Mouse (Mus musculus): Measurements from ENCODE around the gene Arhgap40.
A peak's percentile ranks its signal among the peaks of the same experiment; 100 is the strongest.

Gene Arhgap40

DNA sequence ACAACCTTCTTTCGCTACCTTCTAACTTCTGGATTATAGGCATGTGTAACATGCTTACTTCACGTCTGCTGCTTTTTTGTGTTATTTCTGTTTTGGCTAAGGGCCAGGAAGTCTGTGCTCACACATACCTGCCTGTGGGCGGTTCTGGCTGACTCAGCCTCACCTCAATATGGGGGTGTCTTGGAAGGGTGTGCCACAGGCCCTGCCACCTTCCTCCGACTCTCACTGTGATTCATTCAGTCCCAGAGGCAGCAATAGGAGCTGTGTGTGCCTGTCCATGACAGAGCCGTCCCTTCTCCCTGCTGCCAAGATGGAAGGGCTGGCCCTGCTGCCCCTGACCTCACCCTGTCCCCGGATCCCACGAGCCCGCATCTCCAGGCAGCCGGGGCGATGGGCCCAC, at the start of gene Arhgap40:
Gene Arhgap40 (plus strand): TSS at position 269 of the 400 bp plus-strand sequence.
- DNase-seq (ENCODE audit: low spot score), result peak; percentile 65

- no peak for DNase-seq (ENCODE audit: low spot score)
Measured at GRCm38 (mm10) chr2:158474159-158474558, 38.4 kb upstream of the Arhgap40 start.

DNA sequence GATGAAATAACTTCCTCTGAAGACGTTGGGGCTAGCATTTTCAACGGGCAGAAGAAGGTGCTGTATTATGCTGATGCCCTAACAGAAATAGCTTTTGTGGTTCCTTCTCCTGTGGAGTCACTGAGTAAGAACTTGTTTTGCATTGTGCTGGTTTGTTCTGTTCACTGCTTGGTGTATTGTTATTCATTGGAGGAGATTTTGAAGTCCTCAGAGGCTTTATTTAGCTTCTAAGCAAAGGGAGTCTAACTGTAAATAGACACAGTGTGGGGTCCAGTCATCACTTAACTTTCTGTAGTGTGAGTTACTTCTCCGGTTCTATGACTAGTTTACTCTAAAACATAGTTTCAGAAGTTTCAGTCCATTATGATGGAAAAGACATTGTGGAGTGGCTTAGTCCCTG, 35.0 kb upstream of the Arhgap40 start:
- DNase-seq (ENCODE audit: low spot score), result no peak

GRCm38 (mm10) chr2:158498457-158498856, 14.1 kb upstream of the Arhgap40 start:
- no peak for DNase-seq (ENCODE audit: low spot score)

GRCm38 (mm10) chr2:158501836-158502812, 10.5 kb upstream of the Arhgap40 start, which contains the start of gene Adig:
Adig (plus strand) TSS chr2:158502612.
- no peak for DNase-seq (ENCODE audit: low spot score)

DNA sequence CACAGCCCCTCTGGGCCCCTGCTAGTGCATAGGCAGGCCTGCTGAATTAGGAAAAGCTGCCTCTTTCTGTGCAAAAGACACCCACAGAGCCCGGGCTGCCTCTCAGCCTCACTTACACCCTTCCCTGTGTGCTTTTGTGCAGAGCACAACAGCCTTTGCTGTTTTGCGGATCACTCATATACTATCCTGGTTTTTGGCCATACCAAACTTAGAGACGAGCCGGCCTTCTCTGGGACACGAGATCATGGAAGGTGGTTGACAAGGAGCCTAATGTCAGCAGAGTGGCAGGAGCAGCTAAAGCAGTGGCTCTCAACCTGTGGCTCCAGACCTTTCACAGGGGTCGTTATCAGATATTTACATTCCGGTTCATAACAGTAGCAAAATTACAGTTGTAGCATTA, 9.4 kb upstream of the Arhgap40 start:
- no peak for DNase-seq (ENCODE audit: low spot score)

GRCm38 (mm10) chr2:158503671-158504070, 8.9 kb upstream of the Arhgap40 start:
- DNase-seq (ENCODE audit: low spot score), result no peak

DNA sequence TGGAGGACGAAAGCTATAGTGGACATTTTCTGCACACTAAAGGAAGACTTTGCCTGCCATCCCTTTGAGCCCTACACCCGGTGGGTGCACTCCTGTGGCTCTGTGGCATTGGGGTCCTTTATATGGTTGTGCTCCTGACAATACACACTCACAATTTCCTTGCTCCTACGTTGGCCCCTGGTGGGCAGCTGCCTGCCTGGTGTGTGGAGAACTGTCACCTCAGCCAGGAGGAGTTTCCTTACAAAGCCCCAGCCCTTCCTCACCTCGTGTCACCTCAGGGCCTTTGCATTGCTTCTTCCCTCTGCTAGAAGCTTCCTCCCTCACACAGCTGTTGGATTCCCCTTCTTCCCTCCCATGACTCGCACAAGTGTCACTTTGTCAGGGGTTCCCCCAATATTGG, 6.1 kb upstream of the Arhgap40 start:
- no peak for DNase-seq (ENCODE audit: low spot score)

DNA sequence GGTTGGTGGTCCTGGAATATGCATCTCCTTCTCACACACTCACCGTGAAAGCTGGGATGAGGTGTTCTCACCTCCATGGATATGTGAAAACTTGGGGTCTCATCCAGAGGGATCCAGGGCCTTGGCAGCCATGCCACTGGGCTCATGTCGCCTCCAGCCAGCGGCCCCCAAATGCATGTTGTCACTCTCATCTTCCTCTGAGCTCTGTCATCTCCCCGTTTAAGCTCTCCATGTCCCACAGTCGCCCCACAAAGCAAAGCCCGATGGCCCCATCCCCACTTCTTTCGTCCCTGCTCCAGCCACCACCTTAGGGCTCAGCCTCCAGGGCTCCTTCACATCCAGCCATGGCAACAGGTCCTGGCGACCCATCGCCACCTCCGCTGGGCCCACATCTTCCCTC, 5.5 kb upstream of the Arhgap40 start:
- no peak for DNase-seq (ENCODE audit: low spot score)

DNA sequence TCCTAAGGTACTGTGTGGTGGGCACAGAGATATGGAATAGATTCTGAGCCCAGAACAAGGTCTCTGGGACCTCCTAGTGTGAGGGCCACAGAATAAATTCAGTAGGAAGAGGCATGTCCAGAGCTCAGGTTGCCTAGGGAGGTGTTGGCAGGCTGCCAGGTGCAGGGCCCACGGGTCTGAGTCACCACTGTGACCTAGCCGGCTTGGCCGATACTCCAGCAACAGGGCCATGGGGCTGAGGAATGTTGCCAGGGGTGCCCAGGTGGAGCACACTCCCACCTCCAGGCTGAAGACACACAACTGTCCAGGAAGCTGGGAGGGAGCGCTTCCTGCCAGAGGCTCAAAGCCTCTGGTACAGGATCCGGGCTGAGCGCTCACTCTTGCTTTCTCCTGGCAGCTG, 1.9 kb upstream of the Arhgap40 start:
- DNase-seq (ENCODE audit: low spot score), result peak; percentile 92

GRCm38 (mm10) chr2:158513821-158514336, 1.3 kb downstream of the Arhgap40 start:
- DNase-seq (ENCODE audit: low spot score), result no peak

- no peak for DNase-seq (ENCODE audit: low spot score)
Measured at GRCm38 (mm10) chr2:158518583-158518982, 6.0 kb downstream of the Arhgap40 start.

- DNase-seq (ENCODE audit: low spot score), result no peak
Measured at GRCm38 (mm10) chr2:158519071-158519470, 6.5 kb downstream of the Arhgap40 start.

GRCm38 (mm10) chr2:158519800-158520199, 7.2 kb downstream of the Arhgap40 start:
- DNase-seq (ENCODE audit: low spot score), result no peak

DNA sequence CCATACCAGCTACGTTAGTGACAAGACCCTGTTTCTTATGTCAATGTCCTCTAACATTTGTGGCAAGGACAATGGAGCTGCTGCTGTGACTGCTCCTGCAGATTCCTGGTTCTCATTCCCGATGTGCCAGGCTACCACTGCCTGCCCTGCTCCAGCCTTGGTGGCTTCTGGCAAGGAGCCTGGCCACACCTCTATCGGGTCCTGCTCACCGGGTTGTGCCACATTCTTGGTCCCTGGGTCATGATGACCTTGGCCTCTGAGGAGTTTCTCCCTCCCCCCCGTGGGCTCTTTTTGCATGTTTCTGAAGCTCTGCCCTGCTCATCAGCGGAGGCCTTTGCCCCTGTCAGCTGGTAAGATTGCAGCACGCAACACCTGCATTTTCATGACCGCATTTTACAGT, 10.5 kb downstream of the Arhgap40 start:
- DNase-seq (ENCODE audit: low spot score), result peak; percentile 81

DNA sequence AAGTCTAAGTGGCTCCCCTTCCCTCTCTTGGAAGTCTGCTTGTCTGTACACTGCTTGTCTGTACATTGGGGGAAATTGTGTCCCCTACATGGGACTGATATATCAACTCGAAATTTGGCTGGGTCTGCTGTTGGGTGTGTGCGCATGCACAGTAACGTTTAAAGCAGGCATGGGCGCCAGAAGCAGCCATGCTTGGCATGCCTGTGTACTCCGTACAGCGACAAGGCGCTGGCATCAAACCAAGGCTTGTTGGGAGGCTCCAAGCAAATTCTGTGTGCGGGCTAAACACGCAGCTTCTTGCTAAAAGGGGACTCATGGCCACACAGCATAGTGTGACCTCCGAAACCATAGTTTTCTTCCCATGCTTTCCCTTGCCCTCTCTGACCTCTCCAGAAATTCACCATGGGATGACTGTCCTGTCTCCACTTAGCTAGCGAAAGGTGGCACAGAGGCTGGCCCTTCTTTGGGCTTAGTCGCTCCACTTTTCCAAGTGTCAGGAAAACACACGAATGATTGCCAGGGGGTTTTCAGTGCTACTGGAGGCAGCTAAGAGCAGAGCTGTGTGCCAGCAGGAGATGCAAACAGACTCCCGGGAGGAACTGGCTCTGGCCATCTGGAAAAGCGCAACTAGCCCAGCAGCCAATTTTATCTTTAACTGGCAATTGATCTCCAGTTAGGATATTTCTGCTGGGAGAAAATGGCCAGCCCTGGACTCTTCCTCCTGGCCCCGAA, 11.7 kb downstream of the Arhgap40 start:
- no peak for DNase-seq (ENCODE audit: low spot score)

DNA sequence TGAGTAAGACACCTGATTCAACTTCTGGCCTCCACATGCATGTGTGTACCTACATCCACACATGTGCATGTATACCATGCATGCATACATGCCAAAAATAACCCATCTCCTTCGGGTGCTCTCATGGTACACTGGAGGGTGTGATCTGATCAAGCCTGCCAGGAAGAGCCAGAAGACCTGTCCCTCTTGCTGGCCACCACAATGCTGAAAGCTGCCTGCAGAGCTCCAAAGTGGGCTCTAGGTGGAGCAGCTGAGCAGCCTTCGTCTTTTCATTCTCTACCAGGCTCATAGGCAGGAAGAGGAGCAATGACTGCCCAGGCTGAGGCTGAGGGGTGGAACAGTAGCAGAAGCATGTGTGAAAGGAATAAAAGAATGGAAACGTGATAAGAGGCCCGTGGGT, 21.5 kb downstream of the Arhgap40 start:
- DNase-seq (ENCODE audit: low spot score), result peak; percentile 53

DNA sequence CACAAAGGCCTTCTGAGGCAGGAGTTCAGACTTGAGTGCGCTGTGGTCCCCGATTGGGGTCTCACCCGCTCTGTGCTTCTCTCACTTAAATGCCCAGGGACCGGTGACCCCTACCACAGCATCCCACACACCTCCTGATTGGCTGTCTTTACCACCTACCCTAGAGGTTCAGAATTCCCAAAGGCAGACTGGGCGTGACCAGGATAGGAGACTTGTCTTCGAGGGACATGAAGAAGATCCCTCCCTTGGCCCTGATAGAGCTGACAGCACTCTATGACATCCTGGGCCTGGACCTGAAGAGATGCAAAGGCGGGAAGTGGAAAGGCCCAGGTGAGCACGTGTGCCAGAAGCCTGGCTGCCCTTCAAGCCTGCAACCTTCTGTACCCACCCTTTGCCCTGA, 22.0 kb downstream of the Arhgap40 start:
- DNase-seq (ENCODE audit: low spot score), result no peak

DNA sequence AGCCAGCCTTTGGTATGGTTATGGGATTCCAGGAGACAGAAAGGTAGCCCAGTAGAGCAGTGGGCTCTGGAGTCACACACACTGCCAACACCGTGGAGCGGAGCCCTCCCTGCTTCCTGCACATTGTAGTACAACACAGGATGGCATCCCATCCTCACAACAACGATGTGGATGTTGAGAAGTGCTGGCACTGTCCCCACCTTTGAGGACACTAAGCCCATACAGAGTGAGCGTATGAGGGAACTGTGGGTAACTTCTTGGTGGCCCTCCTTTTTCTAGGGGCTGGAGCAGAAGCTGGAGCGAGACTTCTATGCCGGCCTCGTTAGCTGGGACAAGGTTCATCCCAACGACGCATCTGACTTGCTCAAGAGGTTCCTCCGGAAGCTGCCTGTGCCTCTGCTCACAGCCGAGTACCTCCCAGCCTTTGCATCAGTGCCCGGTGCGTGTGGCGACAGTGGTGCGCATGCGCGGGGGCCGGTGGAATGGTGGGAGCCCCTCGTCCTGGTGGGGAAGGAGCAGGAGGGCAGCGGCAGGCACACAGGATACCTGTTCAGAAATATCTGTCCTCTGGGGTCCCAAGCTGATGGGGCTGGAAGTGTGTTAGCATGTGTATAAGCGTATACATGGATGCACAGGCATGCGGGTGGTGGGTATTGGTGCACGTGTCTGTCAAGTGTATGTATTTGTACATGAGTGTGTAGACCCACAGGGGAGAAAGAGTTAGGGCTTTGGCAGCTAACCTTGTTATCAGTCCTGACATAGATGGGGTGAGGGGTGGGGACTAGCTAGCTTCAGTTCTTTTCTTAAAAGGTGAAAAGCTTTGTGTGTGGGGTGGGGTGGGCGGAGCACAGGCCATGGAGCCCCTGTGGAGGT, 27.1 kb downstream of the Arhgap40 start:
- no peak for DNase-seq (ENCODE audit: low spot score)

- DNase-seq (ENCODE audit: low spot score), result no peak
Measured at GRCm38 (mm10) chr2:158541286-158541685, 28.7 kb downstream of the Arhgap40 start.

- DNase-seq (ENCODE audit: low spot score), result no peak
Measured at GRCm38 (mm10) chr2:158545266-158545665, 32.7 kb downstream of the Arhgap40 start.

DNA sequence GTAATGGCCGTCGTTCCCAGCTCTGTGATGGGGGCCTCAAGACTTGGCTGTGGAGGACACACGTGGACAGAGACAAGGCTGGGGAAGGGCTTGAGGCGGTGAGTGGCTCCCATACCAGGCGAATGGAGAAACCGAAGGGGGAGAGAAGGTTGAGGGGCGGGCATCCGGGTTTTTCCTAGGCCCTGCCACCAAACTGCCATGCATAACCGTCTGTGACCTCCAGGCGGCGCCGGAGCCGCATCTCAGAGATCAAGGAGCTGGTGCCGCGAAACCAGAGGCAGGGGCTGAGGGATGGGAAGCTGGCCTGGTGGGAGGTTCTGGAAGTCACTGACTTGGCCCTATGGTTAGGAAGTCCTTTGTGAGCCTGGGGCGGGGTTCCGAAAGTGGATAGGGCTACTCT, 34.2 kb downstream of the Arhgap40 start:
- peak; percentile 65 for DNase-seq (ENCODE audit: low spot score)

Data from urinary bladder, postnatal 14 days (tissue).